Mouse (Mus musculus): Measurements from ENCODE around the gene Macrod2.

DNA sequence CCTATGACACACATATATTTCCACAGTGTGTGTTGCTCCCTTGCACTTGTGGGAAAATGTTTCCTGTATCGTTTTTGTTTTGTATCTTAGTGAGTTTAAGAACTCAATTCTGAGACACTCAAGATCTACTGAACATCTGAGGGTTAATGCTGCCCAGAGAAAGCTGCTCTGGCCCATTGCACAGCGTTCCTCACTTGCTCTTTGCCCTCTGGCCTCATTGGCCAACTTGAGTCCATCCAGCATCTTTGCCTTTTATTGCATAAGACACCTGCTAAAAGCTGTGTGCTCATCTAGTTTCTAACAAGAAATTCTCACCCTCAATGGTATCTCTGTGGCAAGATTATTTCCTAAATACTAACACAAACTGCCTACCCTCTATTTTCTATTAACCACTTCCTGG, 1435.4 kb downstream of the Macrod2 start:
- TF ChIP-seq CTCF (IDR thresholded peaks at IDR 0.05; ENCODE audit: borderline replicate concordance, insufficient read depth, low read depth, low read length), result no peak
- no peak for TF ChIP-seq POLR2A (IDR thresholded peaks at IDR 0.05; ENCODE audit: borderline replicate concordance, insufficient read depth, low read length)

All from cerebellum, adult 2 months (tissue).